Mouse (Mus musculus): ENCODE measurements around the gene Mgat4b. TPM values are rescaled to one million over a fixed set of nuclear protein-coding genes. Genes with fewer than 3 reads are reported as not detected.

Gene Mgat4b
- 1.6 TPM for polyA plus RNA-seq (2014; fragmentation: Illumina TruSeq; extraction: RNeasy Lipid Tissue Mini Kit (QIAGEN cat#74804); ENCODE audit: low replicate concordance)

GRCm38 (mm10) chr11:50210505-50211151 lies at the start of gene Mgat4b, which contains the start of gene Sqstm1:
Mgat4b (plus strand) TSS chr11:50210890.
Sqstm1 (minus strand) TSS chr11:50210827.

GRCm38 (mm10) chr11:50174111-50174729 lies 36.5 kb upstream of the Mgat4b start, which contains the start of gene Mrnip:
Mrnip (plus strand) TSS chr11:50174444.

DNA sequence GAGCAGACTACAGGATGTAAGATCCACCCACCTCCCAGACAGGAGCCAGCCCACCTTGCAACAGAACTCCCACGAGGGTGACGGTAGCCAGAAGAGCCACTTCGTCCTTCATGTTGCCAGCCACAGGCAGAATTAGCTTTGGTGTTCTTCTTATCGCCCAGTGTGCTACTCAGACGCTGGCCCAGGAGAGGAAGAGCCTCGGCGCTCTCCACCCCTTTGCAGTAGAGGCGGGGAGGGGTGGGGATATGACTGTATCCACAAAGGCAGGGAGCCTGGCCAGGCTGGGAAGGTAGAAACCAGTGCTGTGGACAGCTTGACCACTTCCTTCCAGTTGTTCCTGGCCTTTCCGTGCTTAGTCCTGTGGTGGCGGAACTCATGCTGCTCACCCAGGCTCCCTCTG lies 27.6 kb downstream of the Mgat4b start, which contains the start of gene Ltc4s:
TSS of gene Ltc4s (minus strand) at position 293 of the 400 bp plus-strand sequence.

Other genes starting within 250 kb of the Mgat4b start
- 58.8 TPM for gene Rnf130, start 185.5 kb upstream of the Mgat4b start, polyA plus RNA-seq (2014; fragmentation: Illumina TruSeq; extraction: RNeasy Lipid Tissue Mini Kit (QIAGEN cat#74804); ENCODE audit: low replicate concordance)
- gene Tbc1d9b, start 79.5 kb upstream of the Mgat4b start, polyA plus RNA-seq (2014; fragmentation: Illumina TruSeq; extraction: RNeasy Lipid Tissue Mini Kit (QIAGEN cat#74804); ENCODE audit: low replicate concordance), result 2.2 TPM
- not detected for gene Mrnip, start 36.4 kb upstream of the Mgat4b start, polyA plus RNA-seq (2014; fragmentation: Illumina TruSeq; extraction: RNeasy Lipid Tissue Mini Kit (QIAGEN cat#74804); ENCODE audit: low replicate concordance)
- gene Sqstm1, start 63 bp upstream of the Mgat4b start, polyA plus RNA-seq (2014; fragmentation: Illumina TruSeq; extraction: RNeasy Lipid Tissue Mini Kit (QIAGEN cat#74804); ENCODE audit: low replicate concordance), result 102 TPM
- not detected for gene Ltc4s, start 27.7 kb downstream of the Mgat4b start, polyA plus RNA-seq (2014; fragmentation: Illumina TruSeq; extraction: RNeasy Lipid Tissue Mini Kit (QIAGEN cat#74804); ENCODE audit: low replicate concordance)
- 5.2 TPM for gene Maml1, start 81.4 kb downstream of the Mgat4b start, polyA plus RNA-seq (2014; fragmentation: Illumina TruSeq; extraction: RNeasy Lipid Tissue Mini Kit (QIAGEN cat#74804); ENCODE audit: low replicate concordance)
- gene Canx, start 114.8 kb downstream of the Mgat4b start, polyA plus RNA-seq (2014; fragmentation: Illumina TruSeq; extraction: RNeasy Lipid Tissue Mini Kit (QIAGEN cat#74804); ENCODE audit: low replicate concordance), result 558 TPM
- not detected for gene Cby3, start 143.6 kb downstream of the Mgat4b start, polyA plus RNA-seq (2014; fragmentation: Illumina TruSeq; extraction: RNeasy Lipid Tissue Mini Kit (QIAGEN cat#74804); ENCODE audit: low replicate concordance)
- 820 TPM for gene Hnrnph1, start 166.1 kb downstream of the Mgat4b start, polyA plus RNA-seq (2014; fragmentation: Illumina TruSeq; extraction: RNeasy Lipid Tissue Mini Kit (QIAGEN cat#74804); ENCODE audit: low replicate concordance)
- 28.8 TPM for gene Rufy1, start 220.2 kb downstream of the Mgat4b start, polyA plus RNA-seq (2014; fragmentation: Illumina TruSeq; extraction: RNeasy Lipid Tissue Mini Kit (QIAGEN cat#74804); ENCODE audit: low replicate concordance)

Measured in small intestine, adult 10 weeks (tissue).